Mouse (Mus musculus): ENCODE measurements around the gene Rasgef1b.
A peak's percentile ranks its signal among the peaks of the same experiment; 100 is the strongest.
"Not testable (repeated sequence)": the region's sequence is repeated elsewhere in the genome, so short reads cannot be mapped to it uniquely, and the experiment has no call there.

Gene Rasgef1b

GRCm38 (mm10) chr5:99238150-99238549, 490.7 kb downstream of the Rasgef1b start:
- no peak for DNase-seq

GRCm38 (mm10) chr5:99236888-99237752, 491.7 kb downstream of the Rasgef1b start:
- DNase-seq: no peak

GRCm38 (mm10) chr5:99236431-99236830, 492.4 kb downstream of the Rasgef1b start:
- no peak for DNase-seq

- no peak for DNase-seq
These were observed 494.6 kb downstream of the Rasgef1b start for GRCm38 (mm10) chr5:99234275-99234674.

- no peak for DNase-seq
These were observed 495.7 kb downstream of the Rasgef1b start for GRCm38 (mm10) chr5:99233176-99233575.

- DNase-seq: no peak
These were observed 496.5 kb downstream of the Rasgef1b start for GRCm38 (mm10) chr5:99232410-99232809.

GRCm38 (mm10) chr5:99230476-99230875, 498.4 kb downstream of the Rasgef1b start:
- DNase-seq: no peak

- DNase-seq: no peak
These were observed 501.5 kb downstream of the Rasgef1b start for GRCm38 (mm10) chr5:99227361-99227760.

- no peak for DNase-seq
These were observed 504.3 kb downstream of the Rasgef1b start for GRCm38 (mm10) chr5:99224571-99225011.

- DNase-seq: no peak
These were observed 504.9 kb downstream of the Rasgef1b start for GRCm38 (mm10) chr5:99223869-99224498.

- no peak for DNase-seq
These were observed 510.5 kb downstream of the Rasgef1b start for GRCm38 (mm10) chr5:99218385-99218784.

- not testable (repeated sequence) for DNase-seq
These were observed 512.2 kb downstream of the Rasgef1b start for GRCm38 (mm10) chr5:99216588-99217152.

- DNase-seq: no peak
These were observed 513.4 kb downstream of the Rasgef1b start for GRCm38 (mm10) chr5:99215207-99216157.

- DNase-seq: no peak
These were observed 514.5 kb downstream of the Rasgef1b start for GRCm38 (mm10) chr5:99214400-99214799.

- DNase-seq: no peak
These were observed 515.7 kb downstream of the Rasgef1b start for GRCm38 (mm10) chr5:99213211-99213610.

GRCm38 (mm10) chr5:99203475-99203874, 525.4 kb downstream of the Rasgef1b start:
- no peak for DNase-seq

- peak; percentile 46 for DNase-seq
These were observed 526.6 kb downstream of the Rasgef1b start for GRCm38 (mm10) chr5:99202074-99202837.

- DNase-seq: no peak
These were observed 533.4 kb downstream of the Rasgef1b start for GRCm38 (mm10) chr5:99195436-99195835.

- no peak for DNase-seq
These were observed 537.7 kb downstream of the Rasgef1b start for GRCm38 (mm10) chr5:99190941-99191800.

GRCm38 (mm10) chr5:99183637-99184036, 545.2 kb downstream of the Rasgef1b start:
- no peak for DNase-seq

All from cerebellum, adult 9-11 months (tissue).